Mouse (Mus musculus): Measurements from ENCODE around the gene Kcnn4. TPM values are rescaled to one million over a fixed set of nuclear protein-coding genes. Genes with fewer than 3 reads are reported as not detected.

The Kcnn4 gene
- polyA plus RNA-seq, 1 experiment: 1.9 TPM

- TF ChIP-seq POLR2A (IDR thresholded peaks at IDR 0.05; ENCODE audit: low read depth, low read length) (peak; percentile 23; the same call in 1 of the 2 replicates), CTCF (IDR thresholded peaks at IDR 0.05; ENCODE audit: borderline replicate concordance, insufficient read depth, low read length) (peak; percentile 37; the same call in 1 of the 2 replicates)
- Histone ChIP-seq H3K27ac (ENCODE audit: insufficient read depth, low read length) (peak overlapping the region; percentile 89), H3K4me3 (ENCODE audit: insufficient read depth, low read length) (no peak overlapping the region), H3K4me1 (ENCODE audit: control insufficient read depth, insufficient read depth, low read length) (peaks cover 9% of the 10 kb centered on the region)
Measured at GRCm38 (mm10) chr7:24364827-24365226, 5.2 kb upstream of the Kcnn4 start.

- no peak overlapping the region for H3K4me3 ChIP-seq (ENCODE audit: insufficient read depth, low read length)
- peak overlapping the region; percentile 89 for H3K27ac ChIP-seq (ENCODE audit: insufficient read depth, low read length)
- TF ChIP-seq CTCF (IDR thresholded peaks at IDR 0.05; ENCODE audit: borderline replicate concordance, insufficient read depth, low read length) (no peak), POLR2A (IDR thresholded peaks at IDR 0.05; ENCODE audit: low read depth, low read length) (peak; percentile 35; the same call in 1 of the 2 replicates)
- peaks cover 11% of the 10 kb centered on the region for H3K4me1 ChIP-seq (ENCODE audit: control insufficient read depth, insufficient read depth, low read length)
Measured at GRCm38 (mm10) chr7:24365258-24366014, 4.6 kb upstream of the Kcnn4 start.

GRCm38 (mm10) chr7:24366716-24367632 lies 3.1 kb upstream of the Kcnn4 start:
- TF ChIP-seq POLR2A (IDR thresholded peaks at IDR 0.05; ENCODE audit: low read depth, low read length) (no peak), CTCF (IDR thresholded peaks at IDR 0.05; ENCODE audit: borderline replicate concordance, insufficient read depth, low read length) (no peak)
- H3K4me1 ChIP-seq (ENCODE audit: control insufficient read depth, insufficient read depth, low read length): peaks cover 11% of the 10 kb centered on the region
- peak overlapping the region; percentile 89; the same call in 1 of the 2 replicates for H3K27ac ChIP-seq (ENCODE audit: insufficient read depth, low read length)
- no peak overlapping the region for H3K4me3 ChIP-seq (ENCODE audit: insufficient read depth, low read length)

GRCm38 (mm10) chr7:24368226-24368625 lies 1.8 kb upstream of the Kcnn4 start:
- Histone ChIP-seq H3K27ac (ENCODE audit: insufficient read depth, low read length) (no peak overlapping the region), H3K4me1 (ENCODE audit: control insufficient read depth, insufficient read depth, low read length) (peaks cover 11% of the 10 kb centered on the region)
- TF ChIP-seq CTCF (IDR thresholded peaks at IDR 0.05; ENCODE audit: borderline replicate concordance, insufficient read depth, low read length): no peak
- TF ChIP-seq POLR2A (IDR thresholded peaks at IDR 0.05; ENCODE audit: low read depth, low read length): no peak

GRCm38 (mm10) chr7:24368946-24369345 lies 1.1 kb upstream of the Kcnn4 start:
- no peak overlapping the region for H3K27ac ChIP-seq (ENCODE audit: insufficient read depth, low read length)
- TF ChIP-seq CTCF (IDR thresholded peaks at IDR 0.05; ENCODE audit: borderline replicate concordance, insufficient read depth, low read length) (no peak), POLR2A (IDR thresholded peaks at IDR 0.05; ENCODE audit: low read depth, low read length) (no peak)
- peaks cover 11% of the 10 kb centered on the region for H3K4me1 ChIP-seq (ENCODE audit: control insufficient read depth, insufficient read depth, low read length)
- H3K4me3 ChIP-seq (ENCODE audit: insufficient read depth, low read length): no peak overlapping the region

More at GRCm38 (mm10) chr7:24368226-24368625, 1.8 kb upstream of the Kcnn4 start:
- no peak overlapping the region for H3K4me3 ChIP-seq (ENCODE audit: insufficient read depth, low read length)

GRCm38 (mm10) chr7:24371012-24371808 lies 1.1 kb downstream of the Kcnn4 start:
- H3K27ac ChIP-seq (ENCODE audit: insufficient read depth, low read length): no peak overlapping the region
- H3K4me3 ChIP-seq (ENCODE audit: insufficient read depth, low read length): no peak overlapping the region
- TF ChIP-seq POLR2A (IDR thresholded peaks at IDR 0.05; ENCODE audit: low read depth, low read length) (no peak), CTCF (IDR thresholded peaks at IDR 0.05; ENCODE audit: borderline replicate concordance, insufficient read depth, low read length) (no peak)
- peaks cover 6% of the 10 kb centered on the region for H3K4me1 ChIP-seq (ENCODE audit: control insufficient read depth, insufficient read depth, low read length)

- Histone ChIP-seq H3K4me1 (ENCODE audit: control insufficient read depth, insufficient read depth, low read length) (0 out of 2 replicates have a peak, but pooled peaks cover 2% of the 10 kb centered on the region), H3K4me3 (ENCODE audit: insufficient read depth, low read length) (no peak overlapping the region), H3K27ac (ENCODE audit: insufficient read depth, low read length) (no peak overlapping the region)
- TF ChIP-seq POLR2A (IDR thresholded peaks at IDR 0.05; ENCODE audit: low read depth, low read length) (no peak), CTCF (IDR thresholded peaks at IDR 0.05; ENCODE audit: borderline replicate concordance, insufficient read depth, low read length) (no peak)
Measured at GRCm38 (mm10) chr7:24371809-24372145, 1.7 kb downstream of the Kcnn4 start.

GRCm38 (mm10) chr7:24372300-24372699 lies 2.2 kb downstream of the Kcnn4 start:
- no peak overlapping the region for H3K4me3 ChIP-seq (ENCODE audit: insufficient read depth, low read length)
- H3K4me1 ChIP-seq (ENCODE audit: control insufficient read depth, insufficient read depth, low read length): 0 out of 2 replicates have a peak, but pooled peaks cover 2% of the 10 kb centered on the region
- no peak overlapping the region for H3K27ac ChIP-seq (ENCODE audit: insufficient read depth, low read length)
- TF ChIP-seq POLR2A (IDR thresholded peaks at IDR 0.05; ENCODE audit: low read depth, low read length): no peak
- TF ChIP-seq CTCF (IDR thresholded peaks at IDR 0.05; ENCODE audit: borderline replicate concordance, insufficient read depth, low read length): no peak

GRCm38 (mm10) chr7:24372786-24373185 lies 2.7 kb downstream of the Kcnn4 start:
- no peak overlapping the region for H3K27ac ChIP-seq (ENCODE audit: insufficient read depth, low read length)
- 0 out of 2 replicates have a peak, but pooled peaks cover 2% of the 10 kb centered on the region for H3K4me1 ChIP-seq (ENCODE audit: control insufficient read depth, insufficient read depth, low read length)
- no peak overlapping the region for H3K4me3 ChIP-seq (ENCODE audit: insufficient read depth, low read length)
- TF ChIP-seq POLR2A (IDR thresholded peaks at IDR 0.05; ENCODE audit: low read depth, low read length) (no peak), CTCF (IDR thresholded peaks at IDR 0.05; ENCODE audit: borderline replicate concordance, insufficient read depth, low read length) (no peak)

Measured in embryonic fibroblast, embryonic 13.5 days (primary cell).